Mouse (Mus musculus) forebrain, embryonic 11.5 days (tissue): ENCODE data around the gene Cmtm7. TPM values are rescaled to one million over a fixed set of nuclear protein-coding genes. Genes with fewer than 3 reads are reported as not detected.

ENCODE experiments used
- ATAC-seq: fragments of 200-750 bp; cut with Nextera tagmentation; replicated peaks from 2 replicates; pipeline ENCODE4 v1.8.0; 2017; ENCODE audit warnings: moderate TSS enrichment; ENCODE audit not compliant: low FRiP score
- DNase-seq: peaks from one replicate; pipeline ENCODE4 v3.0.0-alpha.2; 2017; ENCODE audit warnings: low spot score
- H3K27ac ChIP-seq: fragments of 300-500 bp; sonication (generic); 2 replicates; pipeline ENCODE4 v1.5.1; 2014; ENCODE audit warnings: low read depth, low read length
- H3K27me3 ChIP-seq: fragments of 300-500 bp; sonication (generic); 2 replicates; pipeline ENCODE4 v1.6.1; 2014; ENCODE audit warnings: mild to moderate bottlenecking, low read length, mixed read lengths; ENCODE audit not compliant: control insufficient read depth, insufficient read depth
- H3K36me3 ChIP-seq: fragments of 300-500 bp; sonication (generic); 2 replicates; pipeline ENCODE4 v1.6.1; 2014; ENCODE audit warnings: mild to moderate bottlenecking, low read length, moderate library complexity, mixed read lengths; ENCODE audit not compliant: control insufficient read depth, insufficient read depth
- H3K4me1 ChIP-seq: fragments of 300-500 bp; sonication (generic); replicated peaks from 2 replicates; pipeline ENCODE4 v1.6.1; 2014; ENCODE audit warnings: low read length, mixed read lengths; ENCODE audit not compliant: control insufficient read depth, insufficient read depth
- H3K4me2 ChIP-seq: fragments of 300-500 bp; sonication (generic); 2 replicates; pipeline ENCODE4 v1.6.1; 2014; ENCODE audit warnings: low read depth, mild to moderate bottlenecking, low read length, moderate library complexity, mixed read lengths; ENCODE audit not compliant: severe bottlenecking
- H3K4me3 ChIP-seq: fragments of 300-500 bp; sonication (generic); 2 replicates; pipeline ENCODE4 v1.5.1; 2014; ENCODE audit warnings: low read depth, low read length
- H3K9ac ChIP-seq: fragments of 300-500 bp; sonication (generic); 2 replicates; pipeline ENCODE4 v1.6.1; 2014; ENCODE audit warnings: low read length
- H3K9me3 ChIP-seq: fragments of 300-500 bp; sonication (generic); 2 replicates; pipeline ENCODE4 v1.6.1; 2016; ENCODE audit warnings: low read length, mixed read lengths; ENCODE audit not compliant: control insufficient read depth
- WGBS: fragments of 180-500 bp; shearing (Covaris S2); extraction: QIAGEN DNeasy Blood & Tissue Kit; methylation state at CpG from one replicate; pipeline ENCODE4 v1.1.7; 2014; 5-methylcytosine and 5-hydroxymethylcytosine counted together
- polyA plus RNA-seq: library from polyadenylated mRNA; unstranded; fragments of >200 nt; fragmentation: Nextera tagmentation; extraction: Ambion mirVana; gene quantifications from 2 replicates; pipeline ENCODE4 v1.2.1, GENCODE M21; 2014

The Cmtm7 gene
- polyA plus RNA-seq, 1 experiment from 2014 or later = 50.6 TPM

DNA sequence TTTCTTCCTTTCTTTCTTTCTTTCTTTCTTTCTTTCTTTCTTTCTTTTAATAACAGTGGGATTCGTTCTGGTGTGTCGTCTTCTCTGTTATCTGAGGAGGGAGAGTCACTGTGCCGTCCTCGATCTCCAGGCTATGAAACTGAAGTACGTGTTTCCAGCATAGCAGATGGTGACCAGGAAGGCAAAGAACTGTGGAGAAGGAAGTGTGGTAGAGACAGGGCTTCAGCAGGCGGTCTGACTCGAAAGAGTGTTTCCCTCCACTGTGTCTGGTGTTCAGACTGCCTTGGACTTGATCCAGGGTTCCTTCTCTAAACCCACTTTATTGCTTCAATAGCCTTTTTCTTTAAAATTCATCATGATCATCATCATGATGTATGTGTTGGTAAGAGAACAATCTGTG is 7.9 kb upstream of the Cmtm7 start:
- Histone ChIP-seq H3K4me3 (no peak overlapping the region), H3K27ac (no peak overlapping the region), H3K36me3 (no peaks in the 10 kb centered on the region), H3K4me2 (no peak overlapping the region), H3K9me3 (no peaks in the 10 kb centered on the region), H3K4me1 (no peaks in the 10 kb centered on the region), H3K9ac (no peak overlapping the region), H3K27me3 (no peaks in the 10 kb centered on the region)
- DNase-seq (no peak), ATAC-seq (no peak)
- 83% methylated on average over 7 of the region's 7 CpGs for WGBS

DNA sequence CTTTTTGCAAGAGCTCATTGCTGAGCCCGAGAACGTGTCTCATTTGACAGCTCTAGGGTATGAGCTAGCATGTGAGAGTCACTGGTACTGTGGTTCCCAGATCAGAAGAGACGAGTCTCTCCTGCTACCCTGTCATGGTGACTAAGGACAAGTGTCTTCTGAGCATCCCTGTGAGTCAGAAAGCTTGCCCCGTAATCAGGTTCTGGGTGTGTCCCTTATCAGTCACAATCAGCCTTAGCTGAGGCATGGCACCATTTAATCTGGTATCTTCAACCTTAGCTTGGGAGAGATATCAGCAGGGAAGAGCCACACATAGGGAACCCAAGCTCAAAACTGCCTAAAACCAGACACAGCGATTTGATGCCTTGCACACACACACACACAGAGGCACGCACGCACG is 7.0 kb upstream of the Cmtm7 start:
- no peaks in the 10 kb centered on the region for H3K27me3 ChIP-seq
- no peak overlapping the region for H3K4me2 ChIP-seq
- H3K27ac ChIP-seq = no peak overlapping the region
- no peak overlapping the region for H3K4me3 ChIP-seq
- DNase-seq = no peak
- H3K36me3 ChIP-seq = no peaks in the 10 kb centered on the region
- WGBS = 91% methylated on average over 8 of the region's 8 CpGs
- no peaks in the 10 kb centered on the region for H3K9me3 ChIP-seq
- no peaks in the 10 kb centered on the region for H3K4me1 ChIP-seq
- ATAC-seq = no peak
- H3K9ac ChIP-seq = no peak overlapping the region

DNA sequence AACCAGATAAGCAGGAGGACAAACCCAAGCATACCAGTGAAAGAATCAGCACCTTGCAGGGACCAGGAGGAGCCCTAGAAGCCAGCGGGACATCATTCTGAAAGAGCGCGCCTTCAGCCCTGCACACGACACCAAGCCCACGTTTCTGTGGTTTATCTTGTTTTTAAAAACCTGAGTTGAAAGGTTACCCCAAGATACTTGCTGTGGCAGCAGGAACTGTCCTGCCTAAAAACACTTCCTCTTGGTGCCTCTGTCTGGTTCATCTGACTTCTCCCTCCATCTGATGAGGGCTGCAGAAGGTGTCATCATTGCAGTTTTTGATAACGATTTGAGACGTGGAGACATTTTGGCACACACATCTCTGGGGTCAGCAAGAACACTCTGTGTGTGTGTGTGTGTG is 6.1 kb upstream of the Cmtm7 start:
- 92% methylated on average over 7 of the region's 7 CpGs for WGBS

DNA sequence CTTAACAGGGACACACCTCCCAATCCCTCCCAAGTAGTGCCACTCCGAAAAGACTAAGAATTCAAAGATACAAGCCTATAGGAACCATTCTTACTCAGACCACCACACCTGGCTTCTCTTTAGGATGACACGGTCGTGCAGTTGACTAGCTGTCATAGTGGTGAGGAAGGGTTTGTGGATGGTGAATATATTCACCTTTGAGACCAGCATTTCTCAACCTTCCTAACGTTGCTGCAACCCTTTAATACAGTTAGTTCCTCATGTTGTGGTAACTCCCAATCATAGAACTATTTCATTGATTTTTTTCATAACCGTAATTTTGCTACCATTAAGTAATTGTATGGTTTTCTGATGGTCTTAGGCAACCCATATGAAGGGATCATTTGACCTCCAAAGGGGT is 5.5 kb upstream of the Cmtm7 start:
- Histone ChIP-seq H3K4me2 (no peak overlapping the region), H3K27me3 (0 out of 2 replicates have a peak, but pooled peaks cover 2% of the 10 kb centered on the region), H3K9ac (no peak overlapping the region), H3K4me3 (no peak overlapping the region), H3K27ac (no peak overlapping the region), H3K4me1 (no peaks in the 10 kb centered on the region), H3K36me3 (no peaks in the 10 kb centered on the region), H3K9me3 (no peaks in the 10 kb centered on the region)
- WGBS = 96% methylated on average over 5 of the region's 5 CpGs
- ATAC-seq = no peak
- DNase-seq = no peak

More for the DNA sequence above, 6.1 kb upstream of the Cmtm7 start:
- no peak overlapping the region for H3K4me2 ChIP-seq
- DNase-seq (no peak), ATAC-seq (no peak)
- no peak overlapping the region for H3K27ac ChIP-seq
- H3K9ac ChIP-seq = no peak overlapping the region
- H3K4me3 ChIP-seq = no peak overlapping the region
- no peaks in the 10 kb centered on the region for H3K36me3 ChIP-seq
- no peaks in the 10 kb centered on the region for H3K9me3 ChIP-seq
- H3K4me1 ChIP-seq = no peaks in the 10 kb centered on the region
- 0 out of 2 replicates have a peak, but pooled peaks cover 2% of the 10 kb centered on the region for H3K27me3 ChIP-seq

DNA sequence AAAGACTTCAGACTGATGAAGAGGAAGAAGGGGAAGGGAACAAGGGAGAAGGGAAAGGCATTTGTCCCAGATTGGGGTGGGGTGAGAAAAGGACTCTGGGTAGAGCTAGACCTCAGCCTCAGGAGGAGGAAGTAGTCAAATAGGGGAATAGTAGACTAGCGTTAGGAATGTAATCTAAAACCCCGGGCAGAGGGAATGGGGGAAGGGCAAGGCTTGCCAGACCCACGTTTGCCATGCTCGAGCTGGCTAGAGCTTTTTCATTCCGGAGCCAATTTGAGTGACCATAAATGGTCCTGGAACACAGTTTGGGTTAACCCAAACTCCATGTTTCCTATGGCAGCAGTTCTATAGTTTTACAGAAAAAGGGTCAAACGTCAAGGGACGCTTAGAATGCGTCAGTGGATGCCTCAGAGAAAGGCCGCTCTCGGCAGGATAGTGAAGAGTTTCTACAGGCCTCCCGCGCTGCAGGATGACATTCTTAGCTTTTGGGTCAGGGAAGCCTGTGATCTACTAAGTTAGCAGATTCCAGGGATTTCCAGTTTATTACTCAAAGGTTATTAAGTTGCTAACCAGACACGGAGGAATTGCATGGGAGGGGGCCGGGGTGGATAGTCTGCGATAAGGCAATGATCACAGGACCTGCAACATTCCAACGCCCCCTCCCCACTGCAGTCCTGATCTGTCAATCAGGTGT is 3.9 kb upstream of the Cmtm7 start:
- Histone ChIP-seq H3K9ac (peak overlapping the region; percentile 21; the same call in 1 of the 2 replicates), H3K4me1 (peaks cover 5% of the 10 kb centered on the region; the same call in 1 of the 2 replicates), H3K36me3 (no peaks in the 10 kb centered on the region), H3K27ac (no peak overlapping the region), H3K4me2 (no peak overlapping the region), H3K9me3 (no peaks in the 10 kb centered on the region), H3K4me3 (no peak overlapping the region), H3K27me3 (0 out of 2 replicates have a peak, but pooled peaks cover 2% of the 10 kb centered on the region)
- 10% methylated on average over 16 of the region's 16 CpGs for WGBS
- ATAC-seq (no peak), DNase-seq (no peak)

DNA sequence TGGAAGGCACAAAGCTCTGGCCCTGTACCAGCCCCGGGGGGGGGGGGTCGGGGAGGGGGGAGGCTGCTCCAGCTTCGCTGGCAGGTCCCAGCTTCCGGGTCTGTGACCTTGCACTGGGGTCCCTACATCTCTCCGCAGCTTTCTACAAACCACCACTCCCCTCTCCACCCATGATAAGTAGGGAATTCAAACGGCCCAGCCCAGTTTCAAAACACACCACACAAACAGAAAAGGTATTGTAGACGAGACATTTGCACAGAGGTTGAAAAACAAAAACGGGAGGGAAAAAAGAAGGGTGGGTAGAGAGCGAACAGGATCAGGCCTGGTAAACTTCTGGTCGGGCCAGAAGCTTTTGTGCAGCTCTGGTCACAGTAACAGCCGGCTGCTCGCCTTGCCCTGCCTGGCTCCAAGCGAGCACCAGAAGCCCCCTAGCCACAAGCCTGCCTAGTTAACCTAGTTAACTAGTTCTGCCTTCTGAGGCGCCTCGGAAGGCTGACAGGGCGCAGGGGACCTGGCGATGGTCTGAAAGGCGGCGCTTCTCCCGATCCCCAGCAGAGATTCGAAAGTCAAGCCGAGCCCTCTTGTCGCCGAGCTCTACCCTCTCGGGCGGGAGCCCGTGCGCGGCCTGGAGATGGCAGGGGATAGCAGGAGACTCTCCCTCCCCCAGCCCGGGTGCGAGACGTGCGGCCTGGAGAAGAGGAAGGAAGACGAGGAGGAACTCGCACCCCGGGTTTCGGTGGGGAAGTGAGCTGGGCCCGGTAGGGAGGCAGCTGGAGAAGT is 720 bp downstream of the Cmtm7 start:
- peak; percentile 38; the same call in 1 of the 2 replicates for ATAC-seq
- peak; percentile 78 for DNase-seq
- H3K27ac ChIP-seq = 0 out of 2 replicates have a peak overlapping the region, but pooled peaks have one; percentile 25
- H3K4me1 ChIP-seq = peaks cover 5% of the 10 kb centered on the region; the same call in 1 of the 2 replicates
- WGBS = under 1% methylated on average over 37 of the region's 38 CpGs
- H3K9ac ChIP-seq = peak overlapping the region; percentile 78
- H3K27me3 ChIP-seq = 0 out of 2 replicates have a peak, but pooled peaks cover 2% of the 10 kb centered on the region
- peak overlapping the region; percentile 56 for H3K4me3 ChIP-seq
- H3K36me3 ChIP-seq = no peaks in the 10 kb centered on the region
- H3K4me2 ChIP-seq = peak overlapping the region; percentile 98
- no peaks in the 10 kb centered on the region for H3K9me3 ChIP-seq

DNA sequence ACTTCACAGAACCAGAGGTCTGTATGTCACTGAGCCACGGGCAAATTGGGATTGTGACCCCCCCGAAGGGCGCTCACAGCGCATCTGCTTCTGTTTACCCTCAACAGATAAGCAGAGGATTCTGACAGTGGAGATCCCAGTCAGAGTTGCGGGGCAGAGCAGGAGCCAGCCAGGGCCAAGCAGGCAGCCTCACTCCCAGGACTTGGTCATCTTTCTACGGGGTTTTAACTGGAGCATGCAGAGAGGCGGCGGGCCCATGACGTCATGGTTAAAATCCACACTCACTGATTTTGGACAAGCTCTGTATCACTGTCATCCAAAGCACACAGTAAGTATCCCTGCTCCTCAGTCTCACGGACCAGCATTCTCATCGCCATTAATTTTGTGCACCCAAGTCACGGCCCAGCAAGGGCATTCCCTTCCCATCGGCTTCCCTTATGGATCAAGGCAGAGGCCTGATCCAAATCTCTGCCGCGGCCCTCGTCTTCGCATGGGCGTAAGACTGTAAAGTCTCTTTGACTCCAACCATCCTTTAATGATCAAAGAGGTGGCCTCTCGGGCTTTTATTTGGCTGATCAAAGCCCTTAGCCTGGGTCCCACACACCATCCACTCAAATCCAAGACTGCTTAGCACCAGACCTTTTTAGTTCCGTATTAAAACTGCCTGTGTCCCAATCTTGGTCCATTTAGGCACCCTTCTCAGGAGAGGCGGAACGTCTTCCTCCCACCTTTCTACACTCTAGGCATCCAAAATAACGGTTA is 1.5 kb downstream of the Cmtm7 start:
- ATAC-seq (0 out of 2 replicates have a peak, but pooled peaks have one; percentile 26), DNase-seq (peak; percentile 66)
- WGBS = 34% methylated on average over 23 of the region's 23 CpGs
- no peaks in the 10 kb centered on the region for H3K9me3 ChIP-seq
- no peak overlapping the region for H3K27ac ChIP-seq
- peak overlapping the region; percentile 56 for H3K4me3 ChIP-seq
- H3K4me1 ChIP-seq = peaks cover 5% of the 10 kb centered on the region; the same call in 1 of the 2 replicates
- H3K27me3 ChIP-seq = 0 out of 2 replicates have a peak, but pooled peaks cover 2% of the 10 kb centered on the region
- peak overlapping the region; percentile 98 for H3K4me2 ChIP-seq
- H3K9ac ChIP-seq = peak overlapping the region; percentile 78
- no peaks in the 10 kb centered on the region for H3K36me3 ChIP-seq

DNA sequence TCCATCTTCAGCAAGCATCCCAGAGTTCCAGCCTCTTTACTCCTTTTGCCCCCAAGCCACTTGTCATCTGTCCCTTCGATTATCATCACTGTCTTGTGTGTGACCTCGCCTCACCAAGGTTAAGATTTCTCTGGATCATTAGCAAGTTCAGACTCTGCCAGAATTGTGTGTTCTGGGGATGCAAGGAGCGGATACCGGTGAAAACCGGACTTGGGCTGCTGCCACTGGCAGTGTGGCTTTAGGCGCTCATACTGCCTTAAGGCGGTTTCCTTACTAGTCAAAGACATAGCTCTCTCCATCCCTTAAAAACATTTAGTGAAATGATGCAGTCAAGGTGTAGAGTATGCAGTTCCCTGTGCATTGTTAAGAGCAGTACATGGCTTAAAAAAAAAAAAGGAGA is 2.8 kb downstream of the Cmtm7 start:
- ATAC-seq (no peak), DNase-seq (no peak)
- Histone ChIP-seq H3K9me3 (no peaks in the 10 kb centered on the region), H3K9ac (no peak overlapping the region), H3K36me3 (no peaks in the 10 kb centered on the region), H3K4me2 (no peak overlapping the region), H3K27ac (no peak overlapping the region), H3K27me3 (0 out of 2 replicates have a peak, but pooled peaks cover 2% of the 10 kb centered on the region), H3K4me3 (no peak overlapping the region), H3K4me1 (peaks cover 5% of the 10 kb centered on the region; the same call in 1 of the 2 replicates)
- WGBS = 93% methylated on average over 7 of the region's 7 CpGs
